Mouse (Mus musculus): ENCODE data around the gene Map3k4. TPM values are rescaled to one million over a fixed set of nuclear protein-coding genes. Genes with fewer than 3 reads are reported as not detected.

The Map3k4 gene
- total RNA-seq (2021), result 10 to 100 TPM; 35.6 to 49.9 TPM
- long read RNA-seq, full-length matches to known transcripts, result 5 of 10 reads
- long read RNA-seq, partial matches to known transcripts, result 4 of 10 reads
- long read RNA-seq, other reads (novel, unspliced or antisense), result 1 of 10 reads

GRCm38 (mm10) chr17:12318663-12319201, at the start of gene Map3k4:
Map3k4 (minus strand) TSS chr17:12318796.
- peak; percentile 91 to 96 for DNase-seq (ENCODE audit: low spot score in 2 of 2)

- DNase-seq (ENCODE audit: low spot score in 2 of 2), result peak; percentile 65 to 76
Measured at GRCm38 (mm10) chr17:12367373-12367930, 48.9 kb upstream of the Map3k4 start.

- peak; percentile 29 to 47 for DNase-seq (ENCODE audit: low spot score in 2 of 2)
Measured at GRCm38 (mm10) chr17:12364426-12364735, 45.8 kb upstream of the Map3k4 start.

GRCm38 (mm10) chr17:12363601-12364425, 45.2 kb upstream of the Map3k4 start:
- DNase-seq (ENCODE audit: low spot score in 2 of 2), result no peak

- no peak for DNase-seq (ENCODE audit: low spot score in 2 of 2)
Measured at GRCm38 (mm10) chr17:12359876-12360275, 41.3 kb upstream of the Map3k4 start.

- DNase-seq (ENCODE audit: low spot score in 2 of 2), result no peak
Measured at GRCm38 (mm10) chr17:12352781-12353180, 34.2 kb upstream of the Map3k4 start.

GRCm38 (mm10) chr17:12351564-12351963, 33.0 kb upstream of the Map3k4 start:
- DNase-seq (ENCODE audit: low spot score in 2 of 2), result no peak

- no peak for DNase-seq (ENCODE audit: low spot score in 2 of 2)
Measured at GRCm38 (mm10) chr17:12347462-12347861, 28.9 kb upstream of the Map3k4 start.

- no peak for DNase-seq (ENCODE audit: low spot score in 2 of 2)
Measured at GRCm38 (mm10) chr17:12343702-12344376, 25.2 kb upstream of the Map3k4 start.

- no peak for DNase-seq (ENCODE audit: low spot score in 2 of 2)
Measured at GRCm38 (mm10) chr17:12337156-12337555, 18.6 kb upstream of the Map3k4 start.

GRCm38 (mm10) chr17:12336073-12336868, 17.7 kb upstream of the Map3k4 start:
- no peak for DNase-seq (ENCODE audit: low spot score in 2 of 2)

- no peak for DNase-seq (ENCODE audit: low spot score in 2 of 2)
Measured at GRCm38 (mm10) chr17:12335115-12335514, 16.5 kb upstream of the Map3k4 start.

- peak in 1 of 2 experiments; percentile 22 for DNase-seq (ENCODE audit: low spot score in 2 of 2)
Measured at GRCm38 (mm10) chr17:12327847-12328518, 9.4 kb upstream of the Map3k4 start.

- DNase-seq (ENCODE audit: low spot score in 2 of 2), result no peak
Measured at GRCm38 (mm10) chr17:12319786-12320185, 1.2 kb upstream of the Map3k4 start.

- no peak for DNase-seq (ENCODE audit: low spot score in 2 of 2)
Measured at GRCm38 (mm10) chr17:12317954-12318651, 493 bp downstream of the Map3k4 start.

- no peak for DNase-seq (ENCODE audit: low spot score in 2 of 2)
Measured at GRCm38 (mm10) chr17:12317607-12317953, 1.0 kb downstream of the Map3k4 start.

GRCm38 (mm10) chr17:12316251-12316650, 2.3 kb downstream of the Map3k4 start:
- peak in 1 of 2 experiments; percentile 33 for DNase-seq (ENCODE audit: low spot score in 2 of 2)

- no peak for DNase-seq (ENCODE audit: low spot score in 2 of 2)
Measured at GRCm38 (mm10) chr17:12312248-12312647, 6.3 kb downstream of the Map3k4 start.

- no peak for DNase-seq (ENCODE audit: low spot score in 2 of 2)
Measured at GRCm38 (mm10) chr17:12309493-12309892, 9.1 kb downstream of the Map3k4 start.

GRCm38 (mm10) chr17:12309059-12309458, 9.5 kb downstream of the Map3k4 start:
- no peak for DNase-seq (ENCODE audit: low spot score in 2 of 2)

All from layer of hippocampus, postnatal 10 days (tissue).